Mouse (Mus musculus) C2C12 (cell line): ENCODE results near the gene Rassf3.

ENCODE experiments used
- CEBPB ChIP-seq: IDR thresholded peaks from one replicate; pipeline ENCODE4 v1.6.1; 2011; ENCODE audit warnings: low read depth, mild to moderate bottlenecking, control low read depth, moderate library complexity
- CTCF ChIP-seq: IDR thresholded peaks from one replicate; pipeline ENCODE4 v1.5.1; 2011; ENCODE audit not compliant: control insufficient read depth, insufficient read depth, insufficient read length
- MAX ChIP-seq: IDR thresholded peaks from one replicate; pipeline ENCODE4 v1.6.1; 2011; ENCODE audit warnings: mild to moderate bottlenecking, control low read depth
- MYOD1 ChIP-seq: IDR thresholded peaks from one replicate; pipeline ENCODE4 v1.6.1; 2011; ENCODE audit warnings: low read depth; ENCODE audit not compliant: control insufficient read depth, insufficient read length
- MYOG ChIP-seq: IDR thresholded peaks from one replicate; pipeline ENCODE4 v1.6.1; 2011; ENCODE audit not compliant: control insufficient read depth, insufficient read length; ENCODE audit errors: extremely low read depth
- USF1 ChIP-seq: IDR thresholded peaks from one replicate; pipeline ENCODE4 v1.6.1; 2011; ENCODE audit warnings: low read depth, mild to moderate bottlenecking, control low read depth, moderate library complexity

- TF ChIP-seq CTCF (no peak), USF1 (no peak), MYOG (no peak), CEBPB (no peak), MYOD1 (no peak), MAX (no peak)
Observed at GRCm38 (mm10) chr10:121459124-121459853, 16.9 kb downstream of the Rassf3 start.
